Mouse (Mus musculus) intestine, postnatal 0 days (tissue): ENCODE results near the gene Gja5. TPM values are rescaled to one million over a fixed set of nuclear protein-coding genes. Genes with fewer than 3 reads are reported as not detected.

Source experiments
- ATAC-seq: fragments of 200-750 bp; cut with Nextera tagmentation; 2 replicates; pipeline ENCODE4 v1.8.0; 2017; ENCODE audit warnings: mild to moderate bottlenecking, moderate TSS enrichment, moderate library complexity
- H3K27ac ChIP-seq: fragments of 300-500 bp; sonication (generic); 2 replicates; pipeline ENCODE4 v1.5.1; 2014; ENCODE audit warnings: mild to moderate bottlenecking, low read depth, low read length, moderate library complexity
- H3K27me3 ChIP-seq: fragments of 300-500 bp; sonication (generic); replicated peaks from 2 replicates; pipeline ENCODE4 v1.6.1; 2014; ENCODE audit warnings: low read length, mixed read lengths; ENCODE audit not compliant: control insufficient read depth, insufficient read depth
- H3K36me3 ChIP-seq: fragments of 300-500 bp; sonication (generic); 2 replicates; pipeline ENCODE4 v1.6.1; 2014; ENCODE audit warnings: mild to moderate bottlenecking, moderate library complexity; ENCODE audit not compliant: control insufficient read depth, insufficient read depth
- H3K4me1 ChIP-seq: fragments of 300-500 bp; sonication (generic); replicated peaks from 2 replicates; pipeline ENCODE4 v1.6.1; 2014; ENCODE audit warnings: antibody characterized with exemption, low read length, mixed read lengths; ENCODE audit not compliant: control insufficient read depth, insufficient read depth
- H3K4me2 ChIP-seq: fragments of 300-500 bp; sonication (generic); replicated peaks from 2 replicates; pipeline ENCODE4 v1.6.1; 2014; ENCODE audit warnings: low read depth, mild to moderate bottlenecking, moderate library complexity
- H3K4me3 ChIP-seq: fragments of 300-500 bp; sonication (generic); 2 replicates; pipeline ENCODE4 v1.5.1; 2014; ENCODE audit warnings: low read depth, low read length
- H3K9ac ChIP-seq: fragments of 300-500 bp; sonication (generic); 2 replicates; pipeline ENCODE4 v1.6.1; 2014; ENCODE audit warnings: mild to moderate bottlenecking, low read depth, low read length
- H3K9me3 ChIP-seq: fragments of 300-500 bp; sonication (generic); 2 replicates; pipeline ENCODE4 v1.6.1; 2016; ENCODE audit warnings: mixed run types; ENCODE audit not compliant: control insufficient read depth
- CTCF ChIP-seq: sonication (generic); IDR thresholded peaks from 2 replicates; pipeline ENCODE4 v1.5.1; 2016; ENCODE audit warnings: low read depth, mild to moderate bottlenecking, control low read depth, antibody characterized with exemption, moderate library complexity
- WGBS: fragments of 180-500 bp; shearing (Covaris S2); extraction: QIAGEN DNeasy Blood & Tissue Kit; methylation state at CpG from one replicate; pipeline ENCODE4 v1.1.7; 2014; 5-methylcytosine and 5-hydroxymethylcytosine counted together
- polyA plus RNA-seq: library from polyadenylated mRNA; unstranded; fragments of >200 nt; fragmentation: Nextera tagmentation; extraction: Ambion mirVana; gene quantifications from 2 replicates; pipeline ENCODE4 v1.2.1, GENCODE M21; 2015

The Gja5 gene
- polyA plus RNA-seq, 1 experiment from 2014 or later, result 5.3 TPM

DNA sequence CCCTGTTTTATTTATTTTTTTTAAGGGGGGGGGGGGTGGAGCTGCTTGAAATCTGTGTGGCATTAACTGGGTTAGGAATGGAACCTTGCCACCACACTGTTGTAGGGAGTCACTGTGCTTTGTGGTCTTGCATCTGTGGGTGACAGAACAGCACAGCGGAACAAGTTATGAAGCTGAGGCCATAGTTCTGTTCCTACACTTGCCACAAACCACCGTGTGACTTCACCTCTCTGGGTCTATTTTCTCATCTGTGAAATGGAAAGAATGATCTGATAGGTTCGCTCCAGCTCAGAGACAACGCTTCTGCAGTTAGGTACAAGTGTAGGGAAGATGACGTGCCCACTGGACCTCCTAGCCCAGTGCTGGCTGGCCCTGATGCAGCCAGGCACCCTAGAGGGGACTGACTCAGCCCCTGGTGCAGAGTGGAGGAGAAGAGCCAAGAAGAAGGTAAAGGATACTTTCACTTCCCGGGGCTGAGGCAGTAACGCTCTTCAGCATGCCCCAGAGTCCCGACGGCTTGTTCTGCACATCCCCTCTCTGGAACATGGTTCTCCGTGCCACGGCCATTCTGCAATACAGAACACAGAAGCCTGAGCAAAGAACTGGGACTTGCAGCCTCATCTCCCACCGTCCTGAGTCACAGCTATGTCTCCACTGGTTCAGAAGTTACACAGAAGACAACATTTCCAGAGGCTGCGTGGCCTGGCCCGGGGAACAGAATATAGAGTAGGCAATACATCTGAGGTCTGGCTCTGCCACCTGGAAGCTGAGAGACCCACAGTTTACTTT is 22.2 kb upstream of the Gja5 start:
- 91% methylated on average over 14 of the region's 14 CpGs for WGBS
- no peak overlapping the region for H3K27ac ChIP-seq
- H3K36me3 ChIP-seq, result peaks cover 48% of the 10 kb centered on the region
- H3K9me3 ChIP-seq, result no peaks in the 10 kb centered on the region
- ATAC-seq, result no peak
- H3K27me3 ChIP-seq, result no peaks in the 10 kb centered on the region
- no peaks in the 10 kb centered on the region for H3K4me1 ChIP-seq
- no peak overlapping the region for H3K9ac ChIP-seq
- H3K4me3 ChIP-seq, result no peak overlapping the region
- no peak for TF ChIP-seq CTCF
- no peak overlapping the region for H3K4me2 ChIP-seq

DNA sequence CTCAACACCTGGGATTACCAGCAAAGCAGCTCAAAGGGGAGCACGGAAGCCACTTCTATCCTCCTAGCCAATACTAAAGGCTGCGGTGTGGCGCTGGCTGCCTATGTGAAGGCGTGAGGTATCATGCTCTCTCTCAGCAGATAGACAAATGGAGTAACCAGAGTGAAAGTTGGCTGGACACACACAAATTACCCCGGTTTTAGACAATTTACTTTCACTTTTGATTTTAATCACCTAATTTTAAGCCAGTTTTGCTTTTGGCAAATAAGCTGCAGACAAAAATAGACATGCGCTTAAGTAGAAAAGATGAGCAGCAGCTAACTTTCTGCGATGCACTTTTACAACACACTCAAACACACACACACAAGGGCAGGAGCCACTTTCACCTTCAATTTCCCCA is 20.8 kb upstream of the Gja5 start:
- WGBS, result 86% methylated on average over 7 of the region's 7 CpGs
- ATAC-seq, result no peak
- H3K36me3 ChIP-seq, result peaks cover 52% of the 10 kb centered on the region
- no peak overlapping the region for H3K4me3 ChIP-seq
- TF ChIP-seq CTCF, result no peak
- no peak overlapping the region for H3K27ac ChIP-seq
- H3K27me3 ChIP-seq, result no peaks in the 10 kb centered on the region
- no peak overlapping the region for H3K9ac ChIP-seq
- H3K4me2 ChIP-seq, result no peak overlapping the region
- no peaks in the 10 kb centered on the region for H3K9me3 ChIP-seq
- H3K4me1 ChIP-seq, result no peaks in the 10 kb centered on the region

DNA sequence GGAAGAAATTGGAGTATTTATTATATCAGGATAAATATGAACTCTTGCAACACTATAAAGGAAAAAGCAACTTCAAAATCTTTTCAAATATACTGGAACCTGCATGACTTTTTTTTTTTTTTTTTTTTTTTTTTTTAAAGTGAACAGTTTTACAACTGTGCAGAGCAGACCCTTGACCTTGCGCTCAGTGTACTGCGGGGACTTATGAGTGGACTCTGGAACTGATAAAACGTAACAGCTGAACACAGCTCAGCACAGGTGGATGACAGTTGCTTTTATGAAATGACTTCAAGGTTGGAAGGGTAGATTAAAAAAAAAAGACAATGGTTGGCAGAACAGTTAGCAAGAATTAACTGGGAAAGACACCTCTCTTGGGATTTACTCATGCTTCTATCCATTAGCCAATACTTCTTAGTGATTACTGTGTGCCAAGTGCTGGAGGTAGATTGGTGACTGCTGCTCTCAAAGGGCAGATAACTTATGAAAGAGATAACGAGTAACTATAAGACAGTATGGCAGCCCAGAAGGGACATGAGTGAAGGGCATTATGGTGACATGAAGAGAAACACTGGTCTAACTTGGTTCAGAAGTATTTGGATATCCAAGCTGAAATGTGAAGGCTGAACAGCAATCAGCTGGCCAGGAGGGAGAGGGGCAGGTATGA is 2.0 kb upstream of the Gja5 start:
- Histone ChIP-seq H3K9ac (no peak overlapping the region), H3K27me3 (no peaks in the 10 kb centered on the region), H3K4me1 (peaks cover 4% of the 10 kb centered on the region; the same call in 1 of the 2 replicates), H3K27ac (peak overlapping the region; percentile 77), H3K4me3 (no peak overlapping the region), H3K36me3 (peaks cover 8% of the 10 kb centered on the region), H3K4me2 (0 out of 2 replicates have a peak overlapping the region, but pooled peaks have one; percentile 13), H3K9me3 (no peaks in the 10 kb centered on the region)
- TF ChIP-seq CTCF, result no peak
- peak; percentile 83 for ATAC-seq
- 42% methylated on average over 4 of the region's 4 CpGs for WGBS

DNA sequence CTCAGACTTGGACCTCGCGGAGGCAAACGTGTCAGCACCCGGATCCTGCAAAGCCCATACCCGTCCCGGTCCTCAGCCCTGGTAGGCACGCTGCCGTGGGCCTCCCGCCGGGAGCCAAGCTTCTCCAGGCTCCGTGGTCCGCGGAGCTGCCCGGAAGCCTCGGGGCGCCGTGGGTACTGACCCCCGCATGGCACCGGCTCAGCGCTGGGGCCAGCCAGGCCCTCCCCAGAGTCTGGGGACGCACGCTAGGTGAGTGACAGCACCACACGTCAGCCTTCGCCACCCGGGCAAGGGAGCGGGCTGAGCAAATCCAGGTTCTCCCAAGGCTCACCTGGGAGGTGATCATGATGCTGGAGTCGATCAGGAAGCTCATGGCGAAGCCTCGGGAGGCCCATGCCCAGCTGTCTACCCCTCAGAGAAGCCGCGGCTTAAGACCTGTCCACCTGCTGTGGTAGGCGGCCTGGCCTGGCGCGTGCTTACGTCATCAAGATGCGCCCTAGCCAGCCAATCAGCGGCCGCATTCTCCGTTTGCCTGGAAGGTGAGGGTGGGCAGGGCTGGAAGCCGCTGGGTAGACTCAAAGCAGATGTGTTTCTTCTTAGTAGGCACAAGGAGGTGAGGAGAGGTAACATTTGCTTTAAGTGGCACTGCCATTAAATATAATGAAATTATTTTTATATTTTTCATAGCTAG is 503 bp downstream of the Gja5 start, which contains the start of gene Gpr89:
Gene Gpr89 (minus strand): TSS at position 496 of the 691 bp plus-strand sequence.
- Histone ChIP-seq H3K27me3 (no peaks in the 10 kb centered on the region), H3K36me3 (no peaks in the 10 kb centered on the region), H3K4me1 (peaks cover 4% of the 10 kb centered on the region; the same call in 1 of the 2 replicates), H3K9ac (peak within 1 kb of the TSS; percentile 90), H3K4me3 (peak within 1 kb of the TSS; percentile 79), H3K9me3 (no peaks in the 10 kb centered on the region), H3K27ac (peak within 1 kb of the TSS; percentile 69), H3K4me2 (peak within 1 kb of the TSS; percentile 95)
- peak; percentile 93 for ATAC-seq
- no peak for TF ChIP-seq CTCF
- under 1% methylated on average over 37 of the region's 40 CpGs for WGBS

DNA sequence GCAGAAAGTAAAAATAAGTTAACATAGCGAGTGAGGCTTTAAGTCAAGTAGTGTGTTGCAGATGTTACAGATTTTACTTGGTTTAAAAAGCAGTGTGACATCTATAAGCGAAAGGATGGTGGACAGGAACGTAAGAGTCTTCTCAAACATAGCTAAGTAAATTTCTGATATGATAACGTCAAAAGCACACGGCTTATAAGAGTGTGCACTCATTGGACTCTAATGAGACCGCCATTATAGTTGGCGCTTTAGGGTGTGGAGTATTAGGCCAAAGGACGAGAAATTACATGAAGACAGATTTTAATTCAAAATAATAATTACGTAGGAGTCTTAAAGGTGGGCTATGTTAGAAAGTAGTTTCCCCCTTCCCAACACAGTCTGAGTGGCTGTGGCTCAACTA is 1.1 kb downstream of the Gja5 start:
- ATAC-seq, result no peak
- H3K4me1 ChIP-seq, result peaks cover 4% of the 10 kb centered on the region; the same call in 1 of the 2 replicates
- no peaks in the 10 kb centered on the region for H3K36me3 ChIP-seq
- no peak for TF ChIP-seq CTCF
- H3K9ac ChIP-seq, result peak overlapping the region; percentile 90
- peak overlapping the region; percentile 95 for H3K4me2 ChIP-seq
- no peaks in the 10 kb centered on the region for H3K9me3 ChIP-seq
- 36% methylated on average over 9 of the region's 9 CpGs for WGBS
- peak overlapping the region; percentile 79 for H3K4me3 ChIP-seq
- no peak overlapping the region for H3K27ac ChIP-seq
- H3K27me3 ChIP-seq, result no peaks in the 10 kb centered on the region

DNA sequence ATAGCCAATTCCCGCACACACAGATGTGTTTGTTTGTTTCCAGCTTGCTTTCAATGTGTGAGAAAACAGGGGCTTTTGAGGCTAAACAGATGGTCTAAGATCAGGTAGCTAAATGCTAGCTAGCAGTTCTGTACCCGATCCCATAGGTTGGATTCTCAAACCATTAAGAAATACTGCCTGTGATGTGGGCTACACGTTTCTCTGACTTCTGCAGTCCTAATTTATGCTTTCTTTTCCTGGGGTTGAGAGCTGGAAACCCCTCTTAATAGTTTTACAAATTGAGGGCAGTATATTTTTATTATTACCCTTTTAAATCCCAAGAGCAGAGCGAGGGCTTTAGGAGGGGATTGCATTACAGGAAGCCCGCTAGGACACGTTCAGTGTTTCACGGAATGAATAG is 16.5 kb downstream of the Gja5 start:
- Histone ChIP-seq H3K4me3 (no peak overlapping the region), H3K4me2 (no peak overlapping the region), H3K36me3 (no peaks in the 10 kb centered on the region), H3K4me1 (no peaks in the 10 kb centered on the region), H3K9me3 (no peaks in the 10 kb centered on the region), H3K9ac (no peak overlapping the region), H3K27me3 (no peaks in the 10 kb centered on the region), H3K27ac (no peak overlapping the region)
- no peak for TF ChIP-seq CTCF
- 69% methylated on average over 7 of the region's 7 CpGs for whole genome bisulfite sequencing
- no peak for ATAC-seq
